Comparison of ENCODE assay signal across 18 mouse cellular contexts in genomic region chr12:40511643-40512369, GRCm38 (mm10).
DNase-seq lines count a peak whose midpoint lies in the region; ATAC-seq and TF ChIP-seq lines count a peak whose summit lies in the region.
"Had no signal": no experiment of that assay in that cellular context is flagged by ENCODE, and none has a peak within 500 bp of the region (broad histone marks: within the 10 kb centered on the region; RNA-seq: fewer than 3 reads in every experiment).

No protein-coding gene starts in this region.

- ATAC-seq in lung, embryonic 14.5 days (ENCODE audit: insufficient read depth) = no peak
- ATAC-seq in hindbrain, embryonic 15.5 days (ENCODE audit: low FRiP score, low read depth) = peak; percentile 51
- ATAC-seq in neural tube, embryonic 12.5 days (ENCODE audit: low FRiP score, low read depth) = peak; percentile 55

- H3K4me3 ChIP-seq in lung, embryonic 14.5 days (ENCODE audit: low read depth, low read length) = no peak overlapping the region
- H3K4me3 ChIP-seq in hindbrain, embryonic 15.5 days = no peak overlapping the region
- no peak overlapping the region for H3K4me3 ChIP-seq in neural tube, embryonic 12.5 days
- H3K4me3 ChIP-seq: erythroblast, embryonic 14.5 days; limb, embryonic 10.5 days; megakaryocyte, embryonic 14.5 days had no signal

- no peak overlapping the region for H3K27ac ChIP-seq in lung, embryonic 14.5 days (ENCODE audit: low read depth)
- H3K27ac ChIP-seq in hindbrain, embryonic 15.5 days (replicated peaks) = peak overlapping the region; percentile 63
- H3K27ac ChIP-seq in neural tube, embryonic 12.5 days = no peak overlapping the region
- H3K27ac ChIP-seq: limb, embryonic 10.5 days had no signal

- H3K4me1 ChIP-seq in lung, embryonic 14.5 days (ENCODE audit: insufficient read depth) = peaks cover 7% of the 10 kb centered on the region; the same call in 1 of the 2 replicates
- H3K4me1 ChIP-seq in hindbrain, embryonic 15.5 days (replicated peaks) = peaks cover 33% of the 10 kb centered on the region
- peaks cover 17% of the 10 kb centered on the region for H3K4me1 ChIP-seq in neural tube, embryonic 12.5 days
- H3K4me1 ChIP-seq: megakaryocyte, embryonic 14.5 days had no signal

- no peak overlapping the region for H3K4me2 ChIP-seq in lung, embryonic 14.5 days
- H3K4me2 ChIP-seq in hindbrain, embryonic 15.5 days = no peak overlapping the region
- no peak overlapping the region for H3K4me2 ChIP-seq in neural tube, embryonic 12.5 days (replicated peaks)

- no peak for TF ChIP-seq CTCF in lung, embryonic 14.5 days (IDR thresholded peaks at IDR 0.05; ENCODE audit: low read depth)

- 53% methylated on average over 8 of the region's 8 CpGs for WGBS in lung, embryonic 14.5 days
- WGBS in hindbrain, embryonic 15.5 days = 26% methylated on average over 8 of the region's 8 CpGs
- whole genome bisulfite sequencing in neural tube, embryonic 12.5 days = 43% methylated on average over 8 of the region's 8 CpGs

- H3K9ac ChIP-seq in lung, embryonic 14.5 days = no peak overlapping the region
- no peak overlapping the region for H3K9ac ChIP-seq in hindbrain, embryonic 15.5 days
- no peak overlapping the region for H3K9ac ChIP-seq in neural tube, embryonic 12.5 days

- H3K9me3 ChIP-seq in lung, embryonic 14.5 days (ENCODE audit: low read depth, low read length) = no peaks in the 10 kb centered on the region
- no peaks in the 10 kb centered on the region for H3K9me3 ChIP-seq in hindbrain, embryonic 15.5 days
- H3K9me3 ChIP-seq in neural tube, embryonic 12.5 days = no peaks in the 10 kb centered on the region
- H3K9me3 ChIP-seq: limb, embryonic 10.5 days; megakaryocyte, embryonic 14.5 days had no signal

- DNase-seq in cerebellum, adult 9-10 months = peak; percentile 52
- DNase-seq in cerebellum, adult 8-10 months = no peak
- DNase-seq in lung, embryonic 14.5 days = peak; percentile 48
- no peak for DNase-seq in lung, postnatal 4 days
- DNase-seq in kidney, postnatal 14 days = no peak
- DNase-seq in layer of hippocampus, postnatal 14 days (ENCODE audit: low spot score in 2 of 2) = no peak
- DNase-seq: adrenal gland, postnatal 25 days; cerebellum, adult 11-12 months; embryo, embryonic 11 days; heart, postnatal 36 days; kidney, adult 2 months; layer of hippocampus, adult 9-11 months; thymus, adult 2 months had no signal

- no peaks in the 10 kb centered on the region for H3K27me3 ChIP-seq in lung, embryonic 14.5 days (ENCODE audit: insufficient read depth, low read length)
- no peaks in the 10 kb centered on the region for H3K27me3 ChIP-seq in hindbrain, embryonic 15.5 days
- no peaks in the 10 kb centered on the region for H3K27me3 ChIP-seq in neural tube, embryonic 12.5 days (replicated peaks)

- no peaks in the 10 kb centered on the region for H3K36me3 ChIP-seq in lung, embryonic 14.5 days (ENCODE audit: insufficient read depth)
- H3K36me3 ChIP-seq in hindbrain, embryonic 15.5 days = no peaks in the 10 kb centered on the region
- no peaks in the 10 kb centered on the region for H3K36me3 ChIP-seq in neural tube, embryonic 12.5 days
- H3K36me3 ChIP-seq: limb, embryonic 10.5 days had no signal

Comparison
In these comparisons a context has a peak if more than half of its experiments do, and no peak if none do; other contexts are left out.
1. DNase-seq: peak in cerebellum, adult 9-10 months (single experiment) and lung, embryonic 14.5 days (single experiment); none in cerebellum, adult 8-10 months (single experiment), lung, postnatal 4 days (0 of 2), kidney, postnatal 14 days (single experiment) and layer of hippocampus, postnatal 14 days (0 of 2).